In genomic region chr17:59156345-59156744, GRCm38 (mm10) we compare ENCODE assay signal across 20 mouse cellular contexts.
A peak's percentile ranks its signal among the peaks of the same experiment; 100 is the strongest.
DNase-seq lines count a peak whose midpoint lies in the region; ATAC-seq and TF ChIP-seq lines count a peak whose summit lies in the region.
"Had no signal": no experiment of that assay in that cellular context is flagged by ENCODE, and none has a peak within 500 bp of the region (broad histone marks: within the 10 kb centered on the region; RNA-seq: fewer than 3 reads in every experiment).

No protein-coding gene starts in this region.

- ATAC-seq in liver, embryonic 14.5 days (ENCODE audit: insufficient read depth): no peak
- ATAC-seq in stomach, postnatal 0 days (ENCODE audit: low FRiP score, low TSS enrichment): no peak
- no peak for ATAC-seq in hindbrain, embryonic 16.5 days
- no peak for ATAC-seq in midbrain, embryonic 13.5 days
- ATAC-seq: CD4-positive, CD25-positive, alpha-beta regulatory T cell, adult 4 months; forebrain, embryonic 16.5 days; midbrain, embryonic 16.5 days had no signal

- H3K27me3 ChIP-seq in liver, embryonic 14.5 days (ENCODE audit: control insufficient read depth, insufficient read depth, low read length): no peaks in the 10 kb centered on the region
- no peaks in the 10 kb centered on the region for H3K27me3 ChIP-seq in E14TG2a.4 (ENCODE audit: insufficient read depth, low read length)
- no peaks in the 10 kb centered on the region for H3K27me3 ChIP-seq in stomach, postnatal 0 days (ENCODE audit: control insufficient read depth, insufficient read depth, low read length)
- no peaks in the 10 kb centered on the region for H3K27me3 ChIP-seq in hindbrain, embryonic 16.5 days (replicated peaks; ENCODE audit: control insufficient read depth, insufficient read depth, low read length)
- no peaks in the 10 kb centered on the region for H3K27me3 ChIP-seq in midbrain, embryonic 13.5 days
- H3K27me3 ChIP-seq: embryonic facial prominence, embryonic 12.5 days; limb, embryonic 13.5 days; megakaryocyte, embryonic 14.5 days had no signal

- no peaks in the 10 kb centered on the region for H3K9me3 ChIP-seq in liver, embryonic 14.5 days (ENCODE audit: control insufficient read depth, low read length)
- no peaks in the 10 kb centered on the region for H3K9me3 ChIP-seq in E14TG2a.4 (ENCODE audit: low read length)
- no peaks in the 10 kb centered on the region for H3K9me3 ChIP-seq in stomach, postnatal 0 days (ENCODE audit: control insufficient read depth, low read length)
- H3K9me3 ChIP-seq in hindbrain, embryonic 16.5 days (ENCODE audit: control insufficient read depth, low read length): no peaks in the 10 kb centered on the region
- no peaks in the 10 kb centered on the region for H3K9me3 ChIP-seq in midbrain, embryonic 13.5 days
- H3K9me3 ChIP-seq: embryonic facial prominence, embryonic 12.5 days; limb, embryonic 13.5 days had no signal

- H3K36me3 ChIP-seq in liver, embryonic 14.5 days (replicated peaks; ENCODE audit: control insufficient read depth, insufficient read depth, low read depth): no peaks in the 10 kb centered on the region
- no peaks in the 10 kb centered on the region for H3K36me3 ChIP-seq in E14TG2a.4 (ENCODE audit: insufficient read depth, low read length)
- no peaks in the 10 kb centered on the region for H3K36me3 ChIP-seq in stomach, postnatal 0 days (ENCODE audit: control insufficient read depth, insufficient read depth, low read length)
- no peaks in the 10 kb centered on the region for H3K36me3 ChIP-seq in hindbrain, embryonic 16.5 days (ENCODE audit: control insufficient read depth, insufficient read depth, low read length)
- H3K36me3 ChIP-seq in midbrain, embryonic 13.5 days: no peaks in the 10 kb centered on the region
- H3K36me3 ChIP-seq: embryonic facial prominence, embryonic 12.5 days; limb, embryonic 13.5 days had no signal

- H3K4me2 ChIP-seq in liver, embryonic 14.5 days (ENCODE audit: low read depth): no peak overlapping the region
- no peak overlapping the region for H3K4me2 ChIP-seq in stomach, postnatal 0 days (replicated peaks; ENCODE audit: low read depth)
- no peak overlapping the region for H3K4me2 ChIP-seq in hindbrain, embryonic 16.5 days (ENCODE audit: low read length)
- H3K4me2 ChIP-seq in midbrain, embryonic 13.5 days (replicated peaks): no peak overlapping the region
- H3K4me2 ChIP-seq: embryonic facial prominence, embryonic 12.5 days; heart, embryonic 11.5 days; limb, embryonic 13.5 days had no signal

- no peak overlapping the region for H3K27ac ChIP-seq in liver, embryonic 14.5 days
- no peak overlapping the region for H3K27ac ChIP-seq in stomach, postnatal 0 days (replicated peaks)
- H3K27ac ChIP-seq in hindbrain, embryonic 16.5 days (ENCODE audit: low read depth, low read length): no peak overlapping the region
- H3K27ac ChIP-seq in midbrain, embryonic 13.5 days: no peak overlapping the region
- H3K27ac ChIP-seq: embryonic facial prominence, embryonic 12.5 days; limb, embryonic 13.5 days had no signal

- TF ChIP-seq CTCF in liver, embryonic 14.5 days (IDR thresholded peaks at IDR 0.05; ENCODE audit: low read depth): 0 out of 2 replicates have a peak, but pooled peaks have one; percentile 4
- TF ChIP-seq CTCF in E14TG2a.4 (conservative IDR thresholded peaks at IDR 0.05; ENCODE audit: low read length): peak; percentile 50
- 0 out of 2 replicates have a peak, but pooled peaks have one; percentile 22 for TF ChIP-seq CTCF in stomach, postnatal 0 days (IDR thresholded peaks at IDR 0.05; ENCODE audit: low read depth)

- no peaks in the 10 kb centered on the region for H3K4me1 ChIP-seq in liver, embryonic 14.5 days (replicated peaks; ENCODE audit: control insufficient read depth in 2 of 2, insufficient read depth in 2 of 2, low read length in 1 of 2)
- H3K4me1 ChIP-seq in E14TG2a.4 (replicated peaks; ENCODE audit: low read depth, low read length): no peaks in the 10 kb centered on the region
- no peaks in the 10 kb centered on the region for H3K4me1 ChIP-seq in stomach, postnatal 0 days (replicated peaks; ENCODE audit: control insufficient read depth, insufficient read depth)
- no peaks in the 10 kb centered on the region for H3K4me1 ChIP-seq in hindbrain, embryonic 16.5 days (ENCODE audit: control insufficient read depth, insufficient read depth, low read depth, low read length)
- no peaks in the 10 kb centered on the region for H3K4me1 ChIP-seq in midbrain, embryonic 13.5 days (replicated peaks)
- H3K4me1 ChIP-seq: embryonic facial prominence, embryonic 12.5 days; limb, embryonic 13.5 days; megakaryocyte, embryonic 14.5 days had no signal

- H3K9ac ChIP-seq in liver, embryonic 14.5 days (replicated peaks): no peak overlapping the region
- no peak overlapping the region for H3K9ac ChIP-seq in stomach, postnatal 0 days (ENCODE audit: low read length)
- no peak overlapping the region for H3K9ac ChIP-seq in hindbrain, embryonic 16.5 days (ENCODE audit: low read depth, low read length)
- H3K9ac ChIP-seq in midbrain, embryonic 13.5 days (replicated peaks): no peak overlapping the region
- H3K9ac ChIP-seq: embryonic facial prominence, embryonic 12.5 days; limb, embryonic 13.5 days had no signal

- H3K4me3 ChIP-seq in liver, embryonic 14.5 days (ENCODE audit: insufficient read depth in 1 of 2, low read depth in 2 of 2, low read length in 2 of 2): no peak overlapping the region
- H3K4me3 ChIP-seq in E14TG2a.4 (replicated peaks; ENCODE audit: low read length): no peak overlapping the region
- H3K4me3 ChIP-seq in stomach, postnatal 0 days (ENCODE audit: low read depth, low read length): no peak overlapping the region
- no peak overlapping the region for H3K4me3 ChIP-seq in hindbrain, embryonic 16.5 days (ENCODE audit: low read length)
- H3K4me3 ChIP-seq in midbrain, embryonic 13.5 days (replicated peaks): no peak overlapping the region
- H3K4me3 ChIP-seq: embryonic facial prominence, embryonic 12.5 days; limb, embryonic 13.5 days; megakaryocyte, embryonic 14.5 days had no signal

- WGBS in liver, embryonic 14.5 days (ENCODE audit: insufficient replicate concordance): 54% methylated on average over 2 of the region's 2 CpGs
- WGBS in stomach, postnatal 0 days: 77% methylated on average over 2 of the region's 2 CpGs
- WGBS in hindbrain, embryonic 16.5 days: 81% methylated on average over 2 of the region's 2 CpGs
- WGBS in midbrain, embryonic 13.5 days: 86% methylated on average over 2 of the region's 2 CpGs

- no peak for DNase-seq in liver, embryonic 14.5 days (ENCODE audit: low read depth in 3 of 3, low spot score in 3 of 3)
- DNase-seq in liver (no peak), R1 (ENCODE audit: low read depth, low spot score) (peak; percentile 24)
- DNase-seq in stomach, postnatal 0 days (ENCODE audit: low spot score): no peak
- DNase-seq: cerebellum, adult 8-10 months; gastrocnemius, postnatal 25 days; heart, postnatal 10 days; kidney, adult 9 months; lung, postnatal 10 days; retina, postnatal 1 day had no signal

- no peak for TF ChIP-seq EP300 in liver, embryonic 14.5 days (IDR thresholded peaks at IDR 0.05; ENCODE audit: low read depth)
- no peak for TF ChIP-seq EP300 in stomach, postnatal 0 days (optimal IDR thresholded peaks at IDR 0.05)
